Mouse (Mus musculus): Measurements from ENCODE around the gene Dffa. TPM values are rescaled to one million over a fixed set of nuclear protein-coding genes. Genes with fewer than 3 reads are reported as not detected.
"Not testable (repeated sequence)": the region's sequence is repeated elsewhere in the genome, so short reads cannot be mapped to it uniquely, and the experiment has no call there.

Gene Dffa
- total and polyA plus RNA-seq, 3 experiments: 25.3 to 42.5 (median 40.1) TPM

DNA sequence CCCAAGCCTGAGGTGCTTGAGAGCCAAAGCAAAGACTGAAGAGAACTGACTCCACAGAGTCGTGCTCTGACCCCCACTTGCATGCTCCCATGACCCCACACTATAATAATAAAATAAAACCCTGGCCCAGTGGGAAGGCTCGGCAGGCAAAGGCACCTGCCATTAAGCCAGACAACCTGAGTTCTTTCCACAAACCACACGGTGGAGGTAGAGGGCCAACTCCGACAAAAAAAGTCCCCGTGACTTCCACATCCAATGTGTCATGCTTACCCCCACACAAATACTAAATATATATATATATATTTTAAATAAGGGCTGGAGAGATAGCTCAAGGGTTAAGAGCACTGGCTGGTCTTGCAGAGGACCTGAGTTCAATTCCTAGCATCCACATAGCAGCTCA is 60.2 kb downstream of the Dffa start:
- TF ChIP-seq POLR2A (IDR thresholded peaks at IDR 0.05; ENCODE audit: insufficient read depth, low read depth, low read length) (no peak), EP300 (IDR thresholded peaks at IDR 0.05; ENCODE audit: insufficient read depth, low read depth, low read length) (no peak), CTCF (IDR thresholded peaks at IDR 0.05) (peak; percentile 43)
- intact Hi-C loops (cut with DNase I): no loop called here
- Histone ChIP-seq H3K79me2 (replicated peaks; ENCODE audit: control insufficient read depth, insufficient read depth, low read length) (no peaks in the 10 kb centered on the region), H3K27me3 (ENCODE audit: control insufficient read depth, insufficient read depth, low read length) (no peaks in the 10 kb centered on the region), H3K27ac (no peak overlapping the region), H3K36me3 (ENCODE audit: control insufficient read depth, insufficient read depth, low read length) (no peaks in the 10 kb centered on the region), H3K4me3 (no peak overlapping the region), H3K9ac (ENCODE audit: low read depth, low read length) (no peak overlapping the region), H3K4me1 (ENCODE audit: control insufficient read depth, insufficient read depth, low read length) (no peaks in the 10 kb centered on the region)
- DNase-seq: no peak
- WGBS: 52% methylated on average over 5 of the region's 5 CpGs

DNA sequence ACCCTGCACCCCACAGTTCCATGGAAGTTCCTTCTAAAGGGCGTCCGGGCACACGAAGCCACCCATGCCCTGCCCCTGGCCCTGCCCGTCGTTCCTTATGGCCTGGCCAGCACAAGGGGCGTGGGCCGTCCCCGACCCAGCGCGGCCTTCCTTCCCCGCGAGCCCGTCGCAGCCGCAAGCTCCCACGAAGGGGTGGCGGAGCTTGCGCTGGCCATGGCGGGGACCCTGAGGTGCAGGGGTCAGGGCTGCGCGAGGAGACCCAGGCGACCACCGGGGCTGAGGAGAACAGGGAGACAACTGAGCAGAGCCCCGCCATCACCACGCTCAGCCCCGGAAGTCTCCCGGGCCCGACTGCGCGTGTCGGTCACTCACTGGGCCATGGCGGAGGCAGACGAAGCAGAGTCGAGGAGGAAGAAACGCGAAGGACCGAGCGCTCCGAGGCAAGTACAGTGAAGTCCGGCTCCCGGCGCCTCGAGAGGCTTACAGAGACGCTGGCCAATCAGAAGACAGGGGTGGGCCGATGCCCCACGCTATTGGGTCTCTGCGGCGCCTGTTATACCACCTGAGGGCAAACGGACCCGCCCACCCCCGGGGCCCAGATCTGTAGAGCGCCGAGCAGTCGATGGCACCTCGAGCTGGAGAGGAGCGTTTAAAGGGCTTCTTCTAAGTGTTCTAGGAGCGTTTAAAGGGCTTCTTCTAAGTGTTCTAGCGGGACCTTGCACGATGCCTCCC is 62.4 kb downstream of the Dffa start, which contains the start of gene Pgd:
Gene Pgd (minus strand): TSS at position 557 of the 732 bp plus-strand sequence.
- intact Hi-C loops (cut with DNase I): loop anchor here (2.0 kb wide), 2 partner anchors 22 to 66 kb away; no protein-coding TSS in a partner anchor
- TF ChIP-seq CTCF (IDR thresholded peaks at IDR 0.05): no peak
- TF ChIP-seq POLR2A (IDR thresholded peaks at IDR 0.05; ENCODE audit: insufficient read depth, low read depth, low read length): peak; percentile 92
- peak; percentile 11; the same call in 1 of the 2 replicates for TF ChIP-seq EP300 (IDR thresholded peaks at IDR 0.05; ENCODE audit: insufficient read depth, low read depth, low read length)
- H3K27ac ChIP-seq: peak within 1 kb of the TSS; percentile 82
- peaks cover 3% of the 10 kb centered on the region; the same call in 1 of the 2 replicates for H3K4me1 ChIP-seq (ENCODE audit: control insufficient read depth, insufficient read depth, low read length)
- peak within 1 kb of the TSS; percentile 67 for H3K4me3 ChIP-seq
- no peaks in the 10 kb centered on the region for H3K36me3 ChIP-seq (ENCODE audit: control insufficient read depth, insufficient read depth, low read length)
- H3K9ac ChIP-seq (ENCODE audit: low read depth, low read length): peak within 1 kb of the TSS; percentile 95
- DNase-seq: peak; percentile 97 to 98
- H3K27me3 ChIP-seq (ENCODE audit: control insufficient read depth, insufficient read depth, low read length): no peaks in the 10 kb centered on the region
- no peaks in the 10 kb centered on the region for H3K79me2 ChIP-seq (replicated peaks; ENCODE audit: control insufficient read depth, insufficient read depth, low read length)
- under 1% methylated on average over 59 of the region's 59 CpGs for WGBS

DNA sequence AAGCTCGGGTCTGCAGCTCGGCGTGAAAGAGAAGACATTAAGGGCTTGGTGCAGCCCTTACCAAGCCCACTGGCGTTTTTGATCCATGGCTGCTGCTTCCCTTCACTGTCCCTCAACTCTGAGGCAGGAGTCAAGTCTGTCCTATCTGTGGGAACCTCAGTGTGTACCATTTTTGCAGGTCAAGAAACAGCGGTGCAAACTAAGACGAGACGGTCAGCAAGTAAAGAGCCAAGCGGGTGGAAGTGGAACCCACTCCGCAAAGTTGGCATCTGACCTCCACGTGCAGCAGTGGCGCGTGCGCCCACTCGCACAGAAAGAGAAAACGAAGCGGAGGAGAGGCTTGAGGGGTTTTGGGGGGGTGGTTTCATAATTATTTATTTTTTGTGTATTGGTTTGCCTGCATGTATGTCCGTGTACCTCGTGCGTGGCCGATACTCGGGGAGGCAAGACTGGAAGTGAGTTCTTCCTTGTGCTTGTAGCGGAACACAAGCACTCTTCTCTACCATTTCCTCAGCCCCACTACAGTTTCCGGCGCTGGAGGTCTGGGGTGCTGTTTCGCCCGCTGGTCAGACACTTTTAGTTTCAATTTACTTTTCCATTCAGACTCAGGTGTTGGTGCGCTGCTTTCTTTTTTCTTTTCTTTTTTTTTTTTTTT is 63.1 kb downstream of the Dffa start:
- Histone ChIP-seq H3K36me3 (ENCODE audit: control insufficient read depth, insufficient read depth, low read length) (no peaks in the 10 kb centered on the region), H3K79me2 (replicated peaks; ENCODE audit: control insufficient read depth, insufficient read depth, low read length) (no peaks in the 10 kb centered on the region), H3K4me3 (peak overlapping the region; percentile 67), H3K9ac (ENCODE audit: low read depth, low read length) (peak overlapping the region; percentile 25), H3K4me1 (ENCODE audit: control insufficient read depth, insufficient read depth, low read length) (peaks cover 4% of the 10 kb centered on the region), H3K27ac (peak overlapping the region; percentile 75), H3K27me3 (ENCODE audit: control insufficient read depth, insufficient read depth, low read length) (no peaks in the 10 kb centered on the region)
- DNase-seq: peak in 1 of 2 experiments; percentile 62
- TF ChIP-seq POLR2A (IDR thresholded peaks at IDR 0.05; ENCODE audit: insufficient read depth, low read depth, low read length) (peak; percentile 19; the same call in 1 of the 2 replicates), EP300 (IDR thresholded peaks at IDR 0.05; ENCODE audit: insufficient read depth, low read depth, low read length) (no peak)
- intact Hi-C loops (cut with DNase I): loop anchor here (2.0 kb wide), 2 partner anchors 22 to 66 kb away; no protein-coding TSS in a partner anchor
- under 1% methylated on average over 27 of the region's 27 CpGs for WGBS

DNA sequence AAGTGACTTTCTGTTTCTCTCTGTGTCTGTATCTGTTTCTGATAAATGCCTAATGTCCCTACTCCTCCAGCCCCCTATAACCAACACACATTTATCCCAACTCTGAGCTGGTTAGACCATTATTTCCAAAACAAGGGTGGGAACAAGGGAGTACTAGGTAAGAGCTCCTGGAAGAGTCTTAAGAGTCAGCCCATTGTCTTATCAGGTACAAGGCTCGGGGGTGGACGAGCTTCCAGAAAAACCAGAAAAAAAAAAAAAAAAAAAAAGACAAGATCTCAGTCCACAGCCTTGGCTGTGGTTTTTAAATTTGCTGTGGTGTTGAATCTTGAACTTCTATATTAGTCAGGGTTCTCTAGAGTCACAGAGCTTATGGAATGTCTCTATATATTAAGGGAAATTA is 64.1 kb downstream of the Dffa start:
- Histone ChIP-seq H3K27ac (no peak overlapping the region), H3K79me2 (replicated peaks; ENCODE audit: control insufficient read depth, insufficient read depth, low read length) (no peaks in the 10 kb centered on the region), H3K4me1 (ENCODE audit: control insufficient read depth, insufficient read depth, low read length) (peaks cover 7% of the 10 kb centered on the region), H3K9ac (ENCODE audit: low read depth, low read length) (no peak overlapping the region), H3K27me3 (ENCODE audit: control insufficient read depth, insufficient read depth, low read length) (no peaks in the 10 kb centered on the region), H3K36me3 (ENCODE audit: control insufficient read depth, insufficient read depth, low read length) (no peaks in the 10 kb centered on the region), H3K4me3 (no peak overlapping the region)
- TF ChIP-seq POLR2A (IDR thresholded peaks at IDR 0.05; ENCODE audit: insufficient read depth, low read depth, low read length) (no peak), EP300 (IDR thresholded peaks at IDR 0.05; ENCODE audit: insufficient read depth, low read depth, low read length) (no peak), CTCF (IDR thresholded peaks at IDR 0.05) (no peak)
- 47% methylated on average over 2 of the region's 2 CpGs for WGBS
- no peak for DNase-seq
- intact Hi-C loops (cut with DNase I): no loop called here

DNA sequence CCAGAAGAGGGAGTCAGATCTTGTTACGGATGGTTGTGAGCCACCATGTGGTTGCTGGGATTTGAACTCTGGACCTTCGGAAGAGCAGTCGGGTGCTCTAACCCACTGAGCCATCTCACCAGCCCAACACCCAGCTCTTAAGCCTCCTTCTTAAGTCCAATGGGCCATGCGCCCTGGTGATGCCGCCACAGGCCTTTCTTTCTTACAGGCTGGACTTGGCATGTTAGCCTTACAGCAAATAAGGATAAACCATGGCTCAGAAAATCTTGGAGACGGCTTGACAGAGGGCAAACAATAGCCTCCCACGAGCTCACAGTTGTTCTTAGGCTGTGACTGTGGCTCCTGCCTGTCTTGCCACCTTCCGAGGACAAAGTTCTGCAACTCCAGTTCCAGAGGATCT is 66.0 kb downstream of the Dffa start:
- H3K27me3 ChIP-seq (ENCODE audit: control insufficient read depth, insufficient read depth, low read length); H3K36me3 ChIP-seq (ENCODE audit: control insufficient read depth, insufficient read depth, low read length); H3K9ac ChIP-seq (ENCODE audit: low read depth, low read length); H3K79me2 ChIP-seq (replicated peaks; ENCODE audit: control insufficient read depth, insufficient read depth, low read length); DNase-seq; H3K4me1 ChIP-seq (ENCODE audit: control insufficient read depth, insufficient read depth, low read length); intact Hi-C loops (cut with DNase I); H3K4me3 ChIP-seq: not testable (repeated sequence)
- peak overlapping the region; percentile 31; the same call in 1 of the 2 replicates for H3K27ac ChIP-seq
- 75% methylated on average over 7 of the region's 8 CpGs for WGBS

Other genes starting within 250 kb of the Dffa start
- gene Pex14, start 4.3 kb upstream of the Dffa start, total RNA-seq (2021): 10 to 100 TPM; 20.1 to 23.7 TPM
- 17.4 and 21.2 TPM in 2 replicates for gene Pex14, start 4.3 kb upstream of the Dffa start, polyA plus RNA-seq (2012; rRNA removed)
- under 1 TPM; 0.52 to 0.59 TPM for gene Cort, start 22.6 kb downstream of the Dffa start, total RNA-seq (2021)
- gene Cort, start 22.6 kb downstream of the Dffa start, polyA plus RNA-seq (2012; rRNA removed): not detected in 2 replicates
- 1 to 10 TPM; 7.4 to 8.3 TPM for gene Cenps, start 33.5 kb downstream of the Dffa start, total RNA-seq (2021)
- gene Cenps, start 33.5 kb downstream of the Dffa start, polyA plus RNA-seq (2012; rRNA removed): 0.85 and 0.96 TPM in 2 replicates
- gene Pgd, start 62.6 kb downstream of the Dffa start, total RNA-seq (2021): 10 to 100 TPM; 32.8 to 36.8 TPM
- gene Pgd, start 62.6 kb downstream of the Dffa start, polyA plus RNA-seq (2012; rRNA removed): 44.8 and 45.3 TPM in 2 replicates
- gene Kif1b, start 203.5 kb downstream of the Dffa start, total RNA-seq (2021): 100 to 1,000 TPM; 154 to 186 TPM
- gene Kif1b, start 203.5 kb downstream of the Dffa start, polyA plus RNA-seq (2012; rRNA removed): 41.6 and 79.2 TPM in 2 replicates

Measured in heart, adult 2 months (tissue).